Mouse (Mus musculus) spleen, adult 2 months (tissue): Measurements from ENCODE around the gene Mios.

ENCODE experiments used
- CTCF ChIP-seq: fragments of 200-500 bp; IDR thresholded peaks from 2 replicates; pipeline ENCODE4 v1.5.1; 2011; ENCODE audit warnings: mild to moderate bottlenecking, inconsistent platforms; ENCODE audit not compliant: insufficient read depth, insufficient read length, insufficient replicate concordance; ENCODE audit errors: extremely low read depth
- POLR2A ChIP-seq: fragments of 200-500 bp; IDR thresholded peaks from 2 replicates; pipeline ENCODE4 v1.6.1; 2011; ENCODE audit warnings: low read depth, low read length, inconsistent platforms

DNA sequence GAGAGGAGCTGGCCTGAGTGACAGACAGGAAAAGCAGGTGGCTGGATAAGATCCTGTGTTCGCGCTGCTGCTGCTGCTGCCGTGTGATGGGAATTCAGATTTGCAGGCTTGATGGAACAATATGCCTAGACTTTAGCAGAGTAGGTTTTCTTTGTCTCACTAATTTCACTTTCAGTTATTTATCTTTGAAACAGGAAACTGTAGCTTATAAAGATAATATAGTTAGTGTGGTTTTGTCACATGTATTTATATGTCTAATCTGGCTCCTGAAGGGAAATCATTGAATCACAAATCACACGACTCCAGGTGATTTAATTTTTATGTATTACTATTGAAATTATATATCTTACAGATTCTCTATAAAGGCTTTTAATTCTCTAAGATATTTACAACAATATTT is 74.2 kb downstream of the Mios start:
- TF ChIP-seq CTCF (no peak), POLR2A (no peak)
